Mouse (Mus musculus): ENCODE data around the gene 2410131K14Rik. TPM values are rescaled to one million over a fixed set of nuclear protein-coding genes. Genes with fewer than 3 reads are reported as not detected.

The 2410131K14Rik gene
- polyA plus RNA-seq, 1 experiment, result 5.9 TPM

DNA sequence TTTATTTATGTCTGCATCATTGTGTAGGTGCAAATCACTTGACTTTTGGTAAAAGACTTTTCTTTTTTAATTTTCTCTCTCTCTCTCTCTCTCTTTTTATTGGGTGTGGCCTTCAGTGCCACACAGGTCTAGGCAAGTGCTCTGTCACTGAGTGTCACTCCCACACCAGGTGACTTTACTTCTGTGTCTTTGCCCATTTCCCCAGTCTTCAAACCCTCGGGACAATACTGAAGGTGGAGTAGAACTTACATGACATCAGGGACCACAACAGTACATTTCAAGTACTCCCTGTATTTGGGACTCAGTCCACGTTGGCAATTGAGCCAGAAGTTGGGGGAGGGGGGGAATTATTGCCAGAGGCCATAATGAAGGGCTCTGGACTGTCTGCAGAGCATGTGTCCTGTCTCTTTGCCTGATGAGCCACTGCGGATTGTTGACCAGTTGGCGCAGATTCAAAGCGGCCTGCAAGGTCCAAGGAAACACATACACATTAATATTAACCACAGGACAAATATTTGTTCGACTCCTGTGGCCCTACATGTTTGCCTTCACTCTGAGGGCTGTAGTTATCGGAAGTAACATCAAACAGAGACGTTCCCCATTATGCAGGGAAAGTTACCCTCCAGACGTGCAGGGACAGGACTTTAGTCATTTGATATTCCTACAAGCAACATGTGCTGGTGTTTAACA, 57.6 kb downstream of the 2410131K14Rik start:
- Histone ChIP-seq H3K4me3 (ENCODE audit: insufficient read depth, poor library complexity, severe bottlenecking) (no peak overlapping the region), H3ac (ENCODE audit: control insufficient read depth, insufficient read length, low read depth) (no peak overlapping the region), H3K79me3 (ENCODE audit: low read depth) (no peaks in the 10 kb centered on the region), H3K36me3 (ENCODE audit: control insufficient read depth, insufficient read depth) (no peaks in the 10 kb centered on the region), H3K79me2 (ENCODE audit: control insufficient read depth, insufficient read depth) (no peaks in the 10 kb centered on the region), H3K27me3 (ENCODE audit: control insufficient read depth, insufficient read depth, insufficient read length) (peaks cover 29% of the 10 kb centered on the region)
- TF ChIP-seq USF1 (IDR thresholded peaks at IDR 0.05; ENCODE audit: low read depth) (no peak), FOSL1 (IDR thresholded peaks at IDR 0.05; ENCODE audit: insufficient read depth, low read length, poor library complexity, severe bottlenecking) (no peak), MYOD1 (IDR thresholded peaks at IDR 0.05; ENCODE audit: control insufficient read depth, insufficient read length, low read depth) (no peak), CEBPB (IDR thresholded peaks at IDR 0.05; ENCODE audit: low read depth) (no peak), MYOG (IDR thresholded peaks at IDR 0.05; ENCODE audit: control insufficient read depth, extremely low read depth, insufficient read length) (no peak), MAX (IDR thresholded peaks at IDR 0.05) (no peak), CTCF (IDR thresholded peaks at IDR 0.05; ENCODE audit: control insufficient read depth, insufficient read depth, insufficient read length) (no peak)

GRCm38 (mm10) chr5:118304970-118305618, 60.1 kb downstream of the 2410131K14Rik start:
- Histone ChIP-seq H3K79me3 (ENCODE audit: low read depth) (no peaks in the 10 kb centered on the region), H3ac (ENCODE audit: control insufficient read depth, insufficient read length, low read depth) (no peak overlapping the region), H3K79me2 (ENCODE audit: control insufficient read depth, insufficient read depth) (no peaks in the 10 kb centered on the region), H3K4me3 (ENCODE audit: insufficient read depth, poor library complexity, severe bottlenecking) (no peak overlapping the region), H3K27me3 (ENCODE audit: control insufficient read depth, insufficient read depth, insufficient read length) (peaks cover 29% of the 10 kb centered on the region), H3K36me3 (ENCODE audit: control insufficient read depth, insufficient read depth) (no peaks in the 10 kb centered on the region)
- TF ChIP-seq MYOD1 (IDR thresholded peaks at IDR 0.05; ENCODE audit: control insufficient read depth, insufficient read length, low read depth) (no peak), FOSL1 (IDR thresholded peaks at IDR 0.05; ENCODE audit: insufficient read depth, low read length, poor library complexity, severe bottlenecking) (no peak), USF1 (IDR thresholded peaks at IDR 0.05; ENCODE audit: low read depth) (no peak), MAX (IDR thresholded peaks at IDR 0.05) (no peak), MYOG (IDR thresholded peaks at IDR 0.05; ENCODE audit: control insufficient read depth, extremely low read depth, insufficient read length) (no peak), CTCF (IDR thresholded peaks at IDR 0.05; ENCODE audit: control insufficient read depth, insufficient read depth, insufficient read length) (no peak), CEBPB (IDR thresholded peaks at IDR 0.05; ENCODE audit: low read depth) (no peak)

GRCm38 (mm10) chr5:118310389-118310788, 65.4 kb downstream of the 2410131K14Rik start:
- H3K27me3 ChIP-seq (ENCODE audit: control insufficient read depth, insufficient read depth, insufficient read length), result peaks cover 27% of the 10 kb centered on the region
- no peak for TF ChIP-seq CEBPB (IDR thresholded peaks at IDR 0.05; ENCODE audit: low read depth)
- no peak for TF ChIP-seq FOSL1 (IDR thresholded peaks at IDR 0.05; ENCODE audit: insufficient read depth, low read length, poor library complexity, severe bottlenecking)
- TF ChIP-seq MAX (IDR thresholded peaks at IDR 0.05), result no peak
- TF ChIP-seq MYOG (IDR thresholded peaks at IDR 0.05; ENCODE audit: control insufficient read depth, extremely low read depth, insufficient read length), result no peak
- no peak for TF ChIP-seq CTCF (IDR thresholded peaks at IDR 0.05; ENCODE audit: control insufficient read depth, insufficient read depth, insufficient read length)
- TF ChIP-seq MYOD1 (IDR thresholded peaks at IDR 0.05; ENCODE audit: control insufficient read depth, insufficient read length, low read depth), result no peak
- no peak for TF ChIP-seq USF1 (IDR thresholded peaks at IDR 0.05; ENCODE audit: low read depth)
- H3K79me2 ChIP-seq (ENCODE audit: control insufficient read depth, insufficient read depth), result no peaks in the 10 kb centered on the region
- H3K79me3 ChIP-seq (ENCODE audit: low read depth), result no peaks in the 10 kb centered on the region
- H3ac ChIP-seq (ENCODE audit: control insufficient read depth, insufficient read length, low read depth), result no peak overlapping the region
- H3K36me3 ChIP-seq (ENCODE audit: control insufficient read depth, insufficient read depth), result no peaks in the 10 kb centered on the region
- H3K4me3 ChIP-seq (ENCODE audit: insufficient read depth, poor library complexity, severe bottlenecking), result no peak overlapping the region

GRCm38 (mm10) chr5:118311251-118311650, 66.2 kb downstream of the 2410131K14Rik start:
- peaks cover 24% of the 10 kb centered on the region for H3K27me3 ChIP-seq (ENCODE audit: control insufficient read depth, insufficient read depth, insufficient read length)

DNA sequence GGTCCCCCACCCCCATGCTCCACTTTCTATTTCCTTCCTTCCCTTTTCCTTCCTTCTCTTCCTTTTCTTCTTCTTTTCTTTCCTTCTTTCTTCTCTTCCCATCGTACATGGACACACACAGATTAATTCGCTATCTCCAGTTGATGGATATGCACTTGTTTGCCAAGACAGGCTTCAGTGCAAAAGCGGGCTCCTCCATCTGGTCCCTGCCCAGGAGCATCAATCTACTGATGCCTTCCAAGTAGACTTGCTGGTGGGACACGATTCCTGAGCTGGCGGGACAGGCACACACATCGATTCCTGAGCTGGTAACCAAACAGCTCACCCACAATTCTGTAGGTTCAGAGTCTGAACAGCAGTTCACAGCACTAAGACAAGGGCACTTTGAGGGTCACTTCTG, 68.7 kb downstream of the 2410131K14Rik start:
- Histone ChIP-seq H3K79me3 (ENCODE audit: low read depth) (no peaks in the 10 kb centered on the region), H3ac (ENCODE audit: control insufficient read depth, insufficient read length, low read depth) (no peak overlapping the region), H3K36me3 (ENCODE audit: control insufficient read depth, insufficient read depth) (no peaks in the 10 kb centered on the region), H3K27me3 (ENCODE audit: control insufficient read depth, insufficient read depth, insufficient read length) (peaks cover 11% of the 10 kb centered on the region), H3K4me3 (ENCODE audit: insufficient read depth, poor library complexity, severe bottlenecking) (no peak overlapping the region), H3K79me2 (ENCODE audit: control insufficient read depth, insufficient read depth) (no peaks in the 10 kb centered on the region)
- no peak for TF ChIP-seq USF1 (IDR thresholded peaks at IDR 0.05; ENCODE audit: low read depth)
- TF ChIP-seq CTCF (IDR thresholded peaks at IDR 0.05; ENCODE audit: control insufficient read depth, insufficient read depth, insufficient read length), result no peak
- no peak for TF ChIP-seq MYOD1 (IDR thresholded peaks at IDR 0.05; ENCODE audit: control insufficient read depth, insufficient read length, low read depth)
- no peak for TF ChIP-seq MYOG (IDR thresholded peaks at IDR 0.05; ENCODE audit: control insufficient read depth, extremely low read depth, insufficient read length)
- no peak for TF ChIP-seq FOSL1 (IDR thresholded peaks at IDR 0.05; ENCODE audit: insufficient read depth, low read length, poor library complexity, severe bottlenecking)
- no peak for TF ChIP-seq CEBPB (IDR thresholded peaks at IDR 0.05; ENCODE audit: low read depth)
- TF ChIP-seq MAX (IDR thresholded peaks at IDR 0.05), result no peak

More at GRCm38 (mm10) chr5:118311251-118311650, 66.2 kb downstream of the 2410131K14Rik start:
- no peak overlapping the region for H3K4me3 ChIP-seq (ENCODE audit: insufficient read depth, poor library complexity, severe bottlenecking)
- H3K36me3 ChIP-seq (ENCODE audit: control insufficient read depth, insufficient read depth), result no peaks in the 10 kb centered on the region
- no peak overlapping the region for H3ac ChIP-seq (ENCODE audit: control insufficient read depth, insufficient read length, low read depth)
- no peak for TF ChIP-seq CTCF (IDR thresholded peaks at IDR 0.05; ENCODE audit: control insufficient read depth, insufficient read depth, insufficient read length)
- no peak for TF ChIP-seq MYOD1 (IDR thresholded peaks at IDR 0.05; ENCODE audit: control insufficient read depth, insufficient read length, low read depth)
- TF ChIP-seq FOSL1 (IDR thresholded peaks at IDR 0.05; ENCODE audit: insufficient read depth, low read length, poor library complexity, severe bottlenecking), result no peak
- TF ChIP-seq USF1 (IDR thresholded peaks at IDR 0.05; ENCODE audit: low read depth), result no peak
- no peak for TF ChIP-seq MYOG (IDR thresholded peaks at IDR 0.05; ENCODE audit: control insufficient read depth, extremely low read depth, insufficient read length)
- no peak for TF ChIP-seq MAX (IDR thresholded peaks at IDR 0.05)
- no peak for TF ChIP-seq CEBPB (IDR thresholded peaks at IDR 0.05; ENCODE audit: low read depth)
- no peaks in the 10 kb centered on the region for H3K79me2 ChIP-seq (ENCODE audit: control insufficient read depth, insufficient read depth)
- no peaks in the 10 kb centered on the region for H3K79me3 ChIP-seq (ENCODE audit: low read depth)

Other genes starting within 250 kb of the 2410131K14Rik start
- 0.06 TPM for gene Tesc, start 217.5 kb upstream of the 2410131K14Rik start, polyA plus RNA-seq (2012; fragmentation: generic; extraction: Trizol)
- gene Fbxw8, start 89.8 kb upstream of the 2410131K14Rik start, polyA plus RNA-seq (2012; fragmentation: generic; extraction: Trizol), result 72.5 TPM
- not detected for gene Hrk, start 80.6 kb upstream of the 2410131K14Rik start, polyA plus RNA-seq (2012; fragmentation: generic; extraction: Trizol)
- 1.1 TPM for gene Rnft2, start 111 bp upstream of the 2410131K14Rik start, polyA plus RNA-seq (2012; fragmentation: generic; extraction: Trizol)

Measured in C2C12 (cell line).